Mouse (Mus musculus) heart, embryonic 16.5 days (tissue): ENCODE results near the gene Car8. TPM values are rescaled to one million over a fixed set of nuclear protein-coding genes. Genes with fewer than 3 reads are reported as not detected.
"Not testable (repeated sequence)": the region's sequence is repeated elsewhere in the genome, so short reads cannot be mapped to it uniquely, and the experiment has no call there.

ENCODE experiments used
- ATAC-seq: fragments of 200-750 bp; cut with Nextera tagmentation; replicated peaks from 2 replicates; pipeline ENCODE4 v1.8.0; 2017; ENCODE audit warnings: moderate number of reproducible peaks; ENCODE audit not compliant: insufficient read depth, low FRiP score; ENCODE audit errors: extremely low read depth
- H3K27ac ChIP-seq: fragments of 300-500 bp; sonication (generic); 2 replicates; pipeline ENCODE4 v1.5.1; 2014; ENCODE audit warnings: mild to moderate bottlenecking, low read length, control low read depth, moderate library complexity
- H3K27me3 ChIP-seq: fragments of 300-500 bp; sonication (generic); 2 replicates; pipeline ENCODE4 v1.6.1; 2014; ENCODE audit warnings: low read length, mixed read lengths; ENCODE audit not compliant: control insufficient read depth, insufficient read depth
- H3K36me3 ChIP-seq: fragments of 300-500 bp; sonication (generic); 2 replicates; pipeline ENCODE4 v1.6.1; 2014; ENCODE audit not compliant: control insufficient read depth, insufficient read depth
- H3K4me1 ChIP-seq: fragments of 300-500 bp; sonication (generic); 2 replicates; pipeline ENCODE4 v1.6.1; 2014; ENCODE audit warnings: low read length, mixed read lengths; ENCODE audit not compliant: control insufficient read depth, insufficient read depth
- H3K4me2 ChIP-seq: fragments of 300-500 bp; sonication (generic); 2 replicates; pipeline ENCODE4 v1.6.1; 2014; ENCODE audit warnings: low read depth, mild to moderate bottlenecking, control low read depth, low read length
- H3K4me3 ChIP-seq: fragments of 300-500 bp; sonication (generic); 2 replicates; pipeline ENCODE4 v1.5.1; 2014; ENCODE audit warnings: mild to moderate bottlenecking, control low read depth, low read length
- H3K9ac ChIP-seq: fragments of 300-500 bp; sonication (generic); 2 replicates; pipeline ENCODE4 v1.6.1; 2014; ENCODE audit warnings: low read length, control low read depth
- H3K9me3 ChIP-seq: fragments of 300-500 bp; sonication (generic); replicated peaks from 2 replicates; pipeline ENCODE4 v1.6.1; 2016; ENCODE audit warnings: low read length; ENCODE audit not compliant: control insufficient read depth
- WGBS: fragments of 180-500 bp; shearing (Covaris S2); extraction: QIAGEN DNeasy Blood & Tissue Kit; methylation state at CpG from one replicate; pipeline ENCODE4 v1.1.7; 2014; 5-methylcytosine and 5-hydroxymethylcytosine counted together
- polyA plus RNA-seq: library from polyadenylated mRNA; unstranded; fragments of >200 nt; fragmentation: Nextera tagmentation; extraction: Ambion mirVana; gene quantifications from 2 replicates; pipeline ENCODE4 v1.2.1, GENCODE M21; 2015

The Car8 gene
- polyA plus RNA-seq, 1 experiment from 2014 or later, result 12.9 TPM

- Histone ChIP-seq H3K36me3 (no peaks in the 10 kb centered on the region), H3K9me3 (0 out of 2 replicates have a peak, but pooled peaks cover 3% of the 10 kb centered on the region), H3K27me3 (no peaks in the 10 kb centered on the region), H3K4me2 (no peak overlapping the region), H3K4me3 (no peak overlapping the region), H3K9ac (no peak overlapping the region), H3K4me1 (no peaks in the 10 kb centered on the region), H3K27ac (no peak overlapping the region)
- no peak for ATAC-seq
- 65% methylated on average over 4 of the region's 4 CpGs for WGBS
These were observed 48.4 kb downstream of the Car8 start for GRCm38 (mm10) chr4:8190441-8190840.

GRCm38 (mm10) chr4:8186921-8187687 lies 51.7 kb downstream of the Car8 start:
- H3K27ac ChIP-seq, result no peak overlapping the region
- no peaks in the 10 kb centered on the region for H3K4me1 ChIP-seq
- no peak overlapping the region for H3K9ac ChIP-seq
- H3K27me3 ChIP-seq, result no peaks in the 10 kb centered on the region
- WGBS, result 74% methylated on average over 8 of the region's 8 CpGs
- H3K4me2 ChIP-seq, result no peak overlapping the region
- H3K36me3 ChIP-seq, result no peaks in the 10 kb centered on the region
- no peak overlapping the region for H3K4me3 ChIP-seq
- 0 out of 2 replicates have a peak, but pooled peaks cover 3% of the 10 kb centered on the region for H3K9me3 ChIP-seq
- ATAC-seq, result no peak

- peak; percentile 37; the same call in 1 of the 2 replicates for ATAC-seq
- H3K36me3 ChIP-seq, result no peaks in the 10 kb centered on the region
- 0 out of 2 replicates have a peak, but pooled peaks cover 2% of the 10 kb centered on the region for H3K4me1 ChIP-seq
- H3K4me3 ChIP-seq, result no peak overlapping the region
- no peak overlapping the region for H3K9ac ChIP-seq
- no peaks in the 10 kb centered on the region for H3K9me3 ChIP-seq
- H3K27ac ChIP-seq, result peak overlapping the region; percentile 18; the same call in 1 of the 2 replicates
- no peak overlapping the region for H3K4me2 ChIP-seq
- 53% methylated on average over 4 of the region's 4 CpGs for whole genome bisulfite sequencing
- H3K27me3 ChIP-seq, result no peaks in the 10 kb centered on the region
These were observed 58.3 kb downstream of the Car8 start for GRCm38 (mm10) chr4:8180576-8180975.

GRCm38 (mm10) chr4:8154589-8155198 lies 84.1 kb downstream of the Car8 start:
- no peaks in the 10 kb centered on the region for H3K4me1 ChIP-seq
- H3K4me3 ChIP-seq, result no peak overlapping the region
- no peak overlapping the region for H3K4me2 ChIP-seq
- H3K27ac ChIP-seq, result no peak overlapping the region
- no peak overlapping the region for H3K9ac ChIP-seq
- H3K9me3 ChIP-seq, result no peaks in the 10 kb centered on the region
- no peaks in the 10 kb centered on the region for H3K36me3 ChIP-seq
- WGBS, result 71% methylated on average over 6 of the region's 6 CpGs
- ATAC-seq, result no peak
- no peaks in the 10 kb centered on the region for H3K27me3 ChIP-seq

- ATAC-seq, H3K27ac ChIP-seq, H3K4me2 ChIP-seq, H3K4me1 ChIP-seq, H3K9ac ChIP-seq, H3K4me3 ChIP-seq, H3K36me3 ChIP-seq, H3K9me3 ChIP-seq, H3K27me3 ChIP-seq: not testable (repeated sequence)
- WGBS, result 89% methylated on average over 5 of the region's 5 CpGs
These were observed 84.9 kb downstream of the Car8 start for GRCm38 (mm10) chr4:8153926-8154325.

GRCm38 (mm10) chr4:8137403-8137802 lies 101.4 kb downstream of the Car8 start:
- Histone ChIP-seq H3K27me3 (no peaks in the 10 kb centered on the region), H3K36me3 (no peaks in the 10 kb centered on the region), H3K4me1 (no peaks in the 10 kb centered on the region), H3K27ac (no peak overlapping the region), H3K4me2 (no peak overlapping the region), H3K9ac (no peak overlapping the region), H3K9me3 (no peaks in the 10 kb centered on the region), H3K4me3 (no peak overlapping the region)
- no peak for ATAC-seq
- 76% methylated on average over 2 of the region's 2 CpGs for WGBS

GRCm38 (mm10) chr4:8132024-8132423 lies 106.8 kb downstream of the Car8 start:
- H3K4me3 ChIP-seq, result no peak overlapping the region
- 86% methylated on average over 2 of the region's 2 CpGs for WGBS
- H3K36me3 ChIP-seq, result no peaks in the 10 kb centered on the region
- H3K9ac ChIP-seq, result no peak overlapping the region
- no peak overlapping the region for H3K4me2 ChIP-seq
- H3K4me1 ChIP-seq, result no peaks in the 10 kb centered on the region
- no peaks in the 10 kb centered on the region for H3K9me3 ChIP-seq
- no peak overlapping the region for H3K27ac ChIP-seq
- no peaks in the 10 kb centered on the region for H3K27me3 ChIP-seq
- no peak for ATAC-seq

GRCm38 (mm10) chr4:8113558-8113957 lies 125.3 kb downstream of the Car8 start:
- peak; percentile 78 for ATAC-seq
- no peak overlapping the region for H3K27ac ChIP-seq
- no peak overlapping the region for H3K4me2 ChIP-seq
- 57% methylated on average over 3 of the region's 3 CpGs for WGBS
- no peak overlapping the region for H3K4me3 ChIP-seq
- no peak overlapping the region for H3K9ac ChIP-seq
- no peaks in the 10 kb centered on the region for H3K27me3 ChIP-seq
- H3K4me1 ChIP-seq, result no peaks in the 10 kb centered on the region
- H3K9me3 ChIP-seq, result no peaks in the 10 kb centered on the region
- H3K36me3 ChIP-seq, result no peaks in the 10 kb centered on the region

- no peaks in the 10 kb centered on the region for H3K4me1 ChIP-seq
- H3K9me3 ChIP-seq, result no peaks in the 10 kb centered on the region
- 83% methylated on average over 3 of the region's 3 CpGs for WGBS
- no peak overlapping the region for H3K9ac ChIP-seq
- H3K27me3 ChIP-seq, result no peaks in the 10 kb centered on the region
- no peak overlapping the region for H3K4me3 ChIP-seq
- H3K36me3 ChIP-seq, result no peaks in the 10 kb centered on the region
- ATAC-seq, result no peak
- H3K4me2 ChIP-seq, result no peak overlapping the region
- no peak overlapping the region for H3K27ac ChIP-seq
These were observed 127.0 kb downstream of the Car8 start for GRCm38 (mm10) chr4:8111891-8112290.
